Mouse (Mus musculus) stomach, embryonic 15.5 days (tissue): ENCODE results near the gene Olfr10. TPM values are rescaled to one million over a fixed set of nuclear protein-coding genes. Genes with fewer than 3 reads are reported as not detected.
"Not testable (repeated sequence)": the region's sequence is repeated elsewhere in the genome, so short reads cannot be mapped to it uniquely, and the experiment has no call there.

ENCODE experiments used
- ATAC-seq: fragments of 200-750 bp; cut with Nextera tagmentation; 2 replicates; pipeline ENCODE4 v1.8.0; 2017; ENCODE audit warnings: low read depth, moderate number of reproducible peaks, moderate TSS enrichment; ENCODE audit not compliant: insufficient read depth, low FRiP score
- H3K27ac ChIP-seq: fragments of 300-500 bp; sonication (generic); 2 replicates; pipeline ENCODE4 v1.5.1; 2015; ENCODE audit warnings: mild to moderate bottlenecking, inconsistent platforms
- H3K27me3 ChIP-seq: fragments of 300-500 bp; sonication (generic); replicated peaks from 2 replicates; pipeline ENCODE4 v1.6.1; 2015; ENCODE audit warnings: inconsistent platforms
- H3K36me3 ChIP-seq: fragments of 300-500 bp; sonication (generic); 2 replicates; pipeline ENCODE4 v1.6.1; 2015; ENCODE audit warnings: inconsistent platforms
- H3K4me1 ChIP-seq: fragments of 300-500 bp; sonication (generic); 2 replicates; pipeline ENCODE4 v1.6.1; 2015; ENCODE audit warnings: inconsistent platforms
- H3K4me2 ChIP-seq: fragments of 300-500 bp; sonication (generic); 2 replicates; pipeline ENCODE4 v1.6.1; 2015; ENCODE audit warnings: mild to moderate bottlenecking, inconsistent platforms
- H3K4me3 ChIP-seq: fragments of 300-500 bp; sonication (generic); replicated peaks from 2 replicates; pipeline ENCODE4 v1.5.1; 2015; ENCODE audit warnings: inconsistent platforms
- H3K9ac ChIP-seq: fragments of 300-500 bp; sonication (generic); 2 replicates; pipeline ENCODE4 v1.6.1; 2015; ENCODE audit warnings: inconsistent platforms
- H3K9me3 ChIP-seq: fragments of 300-500 bp; sonication (generic); 2 replicates; pipeline ENCODE4 v1.6.1; 2016; ENCODE audit warnings: inconsistent platforms
- WGBS: fragments of 180-500 bp; shearing (Covaris S2); methylation state at CpG from one replicate; pipeline ENCODE4 v1.1.7; 2015; 5-methylcytosine and 5-hydroxymethylcytosine counted together
- polyA plus RNA-seq: library from polyadenylated mRNA; unstranded; fragments of >200 nt; fragmentation: Nextera tagmentation; extraction: Ambion mirVana; gene quantifications from 2 replicates; pipeline ENCODE4 v1.2.1, GENCODE M21; 2015

Gene Olfr10
- polyA plus RNA-seq, 1 experiment from 2014 or later: not detected

DNA sequence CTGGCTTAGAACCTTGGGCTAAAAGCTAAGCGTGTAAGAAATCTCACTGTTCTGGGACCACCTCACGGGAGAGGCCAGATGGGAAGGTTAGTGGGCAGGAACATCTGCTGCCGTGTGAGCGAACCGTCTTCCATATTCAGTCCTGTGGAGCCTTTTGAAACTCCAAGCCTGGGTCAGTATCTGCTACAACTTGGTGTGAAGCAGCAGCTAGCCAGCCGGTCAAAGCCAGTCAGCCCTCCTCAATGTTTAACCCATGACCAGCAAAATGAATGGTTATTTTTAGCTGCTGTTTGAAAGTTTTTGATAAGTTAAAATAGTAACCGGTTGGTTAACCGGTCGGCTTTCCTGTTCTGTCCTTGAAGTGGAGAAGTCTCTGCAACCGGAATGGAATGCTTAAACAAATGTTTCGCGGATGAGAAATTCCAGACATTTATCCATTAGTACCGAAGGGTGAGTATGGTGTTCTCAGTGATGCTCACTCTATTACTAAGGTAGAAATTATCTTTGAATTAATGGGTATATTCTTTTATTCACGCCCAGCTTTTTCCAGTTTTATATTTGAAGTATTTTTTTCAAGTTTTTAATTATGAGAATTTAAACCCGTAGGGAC is 36.5 kb upstream of the Olfr10 start:
- Histone ChIP-seq H3K27me3 (no peaks in the 10 kb centered on the region), H3K9me3 (no peaks in the 10 kb centered on the region), H3K4me2 (no peak overlapping the region), H3K27ac (peak overlapping the region; percentile 52), H3K9ac (no peak overlapping the region), H3K4me3 (no peak overlapping the region), H3K36me3 (peaks cover 1% of the 10 kb centered on the region; the same call in 1 of the 2 replicates), H3K4me1 (no peaks in the 10 kb centered on the region)
- ATAC-seq: no peak
- WGBS: 57% methylated on average over 15 of the region's 15 CpGs

DNA sequence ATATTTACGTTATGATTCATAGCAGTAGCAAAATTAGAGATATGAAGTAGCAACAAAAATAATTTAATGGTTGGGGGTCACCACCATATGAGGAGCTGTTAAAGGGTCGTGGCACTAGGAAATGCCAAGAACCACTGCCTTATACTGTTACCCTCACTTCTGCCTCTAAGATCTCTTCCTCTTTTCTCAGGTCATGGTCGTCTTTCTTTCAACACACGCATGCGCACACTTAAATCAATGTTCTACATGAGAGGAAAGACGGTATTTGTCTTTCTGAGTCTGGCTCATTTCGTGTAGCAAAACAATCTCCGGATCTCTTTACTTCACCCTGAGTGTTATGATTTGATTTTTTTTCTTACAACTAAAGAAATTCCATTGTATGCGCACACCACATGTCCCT is 34.8 kb upstream of the Olfr10 start:
- no peak for ATAC-seq
- WGBS: 91% methylated on average over 9 of the region's 9 CpGs

DNA sequence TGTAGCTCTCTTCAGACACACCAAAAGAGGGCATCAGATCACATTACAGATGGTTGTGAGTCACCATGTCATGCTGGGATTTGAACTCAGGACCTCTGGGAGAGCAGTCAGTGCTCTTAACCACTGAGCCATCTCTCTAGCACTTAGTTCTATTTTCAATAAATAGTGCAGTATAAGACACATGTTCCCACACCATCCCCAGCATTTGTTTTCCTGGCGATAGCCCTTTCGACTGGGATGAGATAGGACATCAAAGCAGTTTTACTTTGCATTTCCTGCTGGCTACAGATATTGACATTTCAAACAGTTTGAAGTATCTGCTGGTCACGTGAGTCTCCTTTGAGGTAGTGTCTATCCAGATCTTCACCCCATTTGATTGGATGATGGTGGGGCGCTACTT is 34.2 kb upstream of the Olfr10 start:
- no peaks in the 10 kb centered on the region for H3K36me3 ChIP-seq
- ATAC-seq: no peak
- no peaks in the 10 kb centered on the region for H3K27me3 ChIP-seq
- no peak overlapping the region for H3K4me3 ChIP-seq
- no peak overlapping the region for H3K27ac ChIP-seq
- WGBS: 92% methylated on average over 4 of the region's 4 CpGs
- H3K9me3 ChIP-seq: no peaks in the 10 kb centered on the region
- no peak overlapping the region for H3K9ac ChIP-seq
- no peaks in the 10 kb centered on the region for H3K4me1 ChIP-seq
- no peak overlapping the region for H3K4me2 ChIP-seq

More for the DNA sequence above, 34.8 kb upstream of the Olfr10 start:
- no peaks in the 10 kb centered on the region for H3K36me3 ChIP-seq
- no peaks in the 10 kb centered on the region for H3K27me3 ChIP-seq
- H3K4me3 ChIP-seq: no peak overlapping the region
- H3K9ac ChIP-seq: no peak overlapping the region
- H3K9me3 ChIP-seq: no peaks in the 10 kb centered on the region
- no peak overlapping the region for H3K27ac ChIP-seq
- no peaks in the 10 kb centered on the region for H3K4me1 ChIP-seq
- no peak overlapping the region for H3K4me2 ChIP-seq

DNA sequence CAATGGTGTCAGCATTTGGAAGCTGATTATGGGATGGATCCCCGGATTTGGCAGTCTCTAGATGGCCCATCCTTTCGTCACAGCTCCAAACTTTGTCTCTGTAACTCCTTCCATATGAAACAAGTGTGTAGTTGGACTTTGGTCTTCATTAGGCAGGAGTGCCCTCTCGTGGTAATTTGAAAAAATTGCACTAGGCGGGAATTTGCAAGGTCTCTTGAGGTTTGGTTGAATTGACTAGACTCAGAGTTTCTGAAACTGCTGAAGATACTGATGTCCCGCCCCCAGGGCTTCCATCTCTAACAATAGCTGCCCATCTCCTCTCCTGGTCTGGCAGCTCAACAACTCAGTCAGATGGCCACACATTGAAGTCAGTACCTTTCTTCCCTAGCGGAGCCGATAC is 33.2 kb upstream of the Olfr10 start:
- H3K9me3 ChIP-seq: no peaks in the 10 kb centered on the region
- 30% methylated on average over 7 of the region's 7 CpGs for WGBS

DNA sequence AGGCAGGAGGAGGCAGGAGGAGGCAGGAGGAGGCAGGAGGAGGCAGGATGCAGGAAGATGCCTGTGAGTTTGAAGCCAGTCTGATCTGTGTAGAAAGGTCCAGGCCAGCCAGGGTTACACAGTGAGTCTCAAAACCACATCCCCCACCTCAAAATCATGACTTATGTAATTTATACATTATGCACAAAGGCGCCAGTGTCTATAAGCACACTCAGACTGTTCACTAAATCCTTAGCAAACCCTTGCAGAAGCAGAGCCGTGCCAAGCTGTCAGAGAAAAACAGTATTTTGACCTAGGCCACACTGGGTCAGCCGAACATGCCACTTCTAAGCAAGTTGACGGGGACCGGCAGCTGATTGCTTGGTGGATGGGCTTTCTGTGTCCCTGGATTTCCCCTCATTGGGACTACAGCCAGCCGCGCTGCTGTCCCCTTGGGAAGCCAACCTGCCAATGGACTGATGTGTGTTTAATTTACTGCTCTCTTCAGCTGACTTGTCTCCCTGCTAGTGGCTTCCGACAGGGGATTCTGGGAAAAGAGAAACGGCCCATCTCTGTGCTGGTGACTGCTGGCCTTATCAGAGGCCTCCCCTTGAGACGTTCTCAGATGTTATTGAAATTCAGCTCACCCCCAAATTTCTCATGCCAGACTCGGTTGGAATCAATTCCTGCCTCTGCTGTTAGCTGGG is 30.6 kb upstream of the Olfr10 start:
- no peak overlapping the region for H3K4me2 ChIP-seq
- H3K27ac ChIP-seq: no peak overlapping the region
- no peaks in the 10 kb centered on the region for H3K9me3 ChIP-seq
- ATAC-seq: no peak
- H3K9ac ChIP-seq: no peak overlapping the region
- H3K4me1 ChIP-seq: no peaks in the 10 kb centered on the region
- no peak overlapping the region for H3K4me3 ChIP-seq
- H3K27me3 ChIP-seq: no peaks in the 10 kb centered on the region
- 62% methylated on average over 11 of the region's 11 CpGs for WGBS
- no peaks in the 10 kb centered on the region for H3K36me3 ChIP-seq

More for the DNA sequence above, 33.2 kb upstream of the Olfr10 start:
- H3K9ac ChIP-seq: no peak overlapping the region
- H3K27ac ChIP-seq: no peak overlapping the region
- no peak; the same call in 1 of the 2 replicates for ATAC-seq
- H3K4me2 ChIP-seq: no peak overlapping the region
- H3K36me3 ChIP-seq: no peaks in the 10 kb centered on the region
- H3K4me1 ChIP-seq: no peaks in the 10 kb centered on the region
- no peak overlapping the region for H3K4me3 ChIP-seq
- H3K27me3 ChIP-seq: no peaks in the 10 kb centered on the region

DNA sequence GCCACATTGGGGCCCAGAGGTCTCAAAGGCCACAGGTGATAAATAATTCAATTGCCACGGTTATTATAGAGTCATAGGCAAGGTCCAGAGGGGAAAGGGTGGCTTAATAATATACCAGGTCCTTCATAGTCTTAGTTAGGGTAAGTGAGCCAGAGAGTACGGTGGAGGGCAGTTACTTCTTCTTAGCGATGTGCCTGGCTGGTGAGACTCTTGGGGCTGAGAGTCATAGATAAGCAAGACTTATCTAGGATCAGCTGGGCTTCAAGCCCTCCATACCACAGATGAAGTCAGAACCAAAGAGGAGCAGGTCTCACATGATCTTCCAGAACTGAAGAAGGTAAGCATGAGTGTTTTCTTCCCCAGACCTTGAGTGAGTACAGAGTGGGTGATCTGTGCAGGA is 26.3 kb upstream of the Olfr10 start, which contains the start of gene Olfr1393:
Gene Olfr1393 (plus strand): TSS at position 83 of the 400 bp plus-strand sequence.
- no peak within 1 kb of the TSS for H3K27ac ChIP-seq
- H3K9me3 ChIP-seq: no peaks in the 10 kb centered on the region
- no peaks in the 10 kb centered on the region for H3K27me3 ChIP-seq
- no peaks in the 10 kb centered on the region for H3K4me1 ChIP-seq
- no peak for ATAC-seq
- no peak within 1 kb of the TSS for H3K9ac ChIP-seq
- H3K4me3 ChIP-seq: no peak within 1 kb of the TSS
- H3K36me3 ChIP-seq: no peaks in the 10 kb centered on the region
- H3K4me2 ChIP-seq: no peak within 1 kb of the TSS
- 82% methylated on average over 3 of the region's 3 CpGs for WGBS

DNA sequence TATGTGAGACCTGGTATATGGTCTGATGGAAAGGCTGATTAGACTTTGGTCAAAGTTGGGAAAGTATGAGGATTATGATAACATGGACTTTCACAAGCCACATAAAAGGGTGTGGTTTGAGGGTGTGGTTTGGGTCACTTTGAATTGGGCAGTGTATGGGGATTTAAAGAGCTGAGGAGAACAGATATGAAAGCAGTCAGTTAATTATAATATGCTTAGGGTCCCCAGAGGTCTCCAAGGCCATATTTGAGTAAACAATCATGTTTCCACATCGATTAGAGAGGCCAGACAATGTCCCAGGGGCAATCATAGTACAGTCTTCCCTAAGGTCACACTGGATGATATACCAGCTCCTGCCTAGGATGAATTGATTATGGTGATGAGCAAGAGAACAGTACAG is 19.6 kb upstream of the Olfr10 start, which contains the start of gene Olfr1392:
Gene Olfr1392 (plus strand): TSS at position 301 of the 400 bp plus-strand sequence.
- not testable (repeated sequence) for H3K4me2 ChIP-seq, H3K36me3 ChIP-seq, ATAC-seq, H3K9ac ChIP-seq, H3K9me3 ChIP-seq, H3K27ac ChIP-seq, H3K4me3 ChIP-seq, H3K27me3 ChIP-seq, H3K4me1 ChIP-seq
- 36% methylated on average over 1 of the region's 1 CpGs for WGBS

DNA sequence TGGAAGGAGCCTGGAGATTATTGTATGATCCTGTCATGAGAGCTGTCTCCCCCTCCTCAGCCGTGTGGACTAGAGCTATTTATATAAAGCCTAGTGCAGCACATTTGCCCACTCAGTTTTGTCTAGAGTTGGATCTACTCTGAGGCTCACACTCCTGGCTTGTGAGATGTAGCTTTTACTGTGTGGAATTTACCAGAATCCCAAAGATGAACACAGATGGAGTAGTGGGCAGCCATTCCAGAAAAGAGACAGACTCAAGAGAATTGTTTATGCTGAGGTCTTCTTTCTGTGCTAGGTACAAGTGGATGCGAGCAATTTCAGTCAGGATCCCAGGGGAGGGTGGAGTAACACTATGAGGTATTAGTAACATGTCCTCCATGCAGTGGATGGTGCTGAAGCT is 17.3 kb upstream of the Olfr10 start:
- Histone ChIP-seq H3K9me3 (no peaks in the 10 kb centered on the region), H3K27ac (no peak overlapping the region), H3K36me3 (no peaks in the 10 kb centered on the region), H3K27me3 (no peaks in the 10 kb centered on the region), H3K4me3 (no peak overlapping the region), H3K9ac (no peak overlapping the region), H3K4me1 (no peaks in the 10 kb centered on the region), H3K4me2 (no peak overlapping the region)
- WGBS: 51% methylated on average over 2 of the region's 2 CpGs
- ATAC-seq: no peak

DNA sequence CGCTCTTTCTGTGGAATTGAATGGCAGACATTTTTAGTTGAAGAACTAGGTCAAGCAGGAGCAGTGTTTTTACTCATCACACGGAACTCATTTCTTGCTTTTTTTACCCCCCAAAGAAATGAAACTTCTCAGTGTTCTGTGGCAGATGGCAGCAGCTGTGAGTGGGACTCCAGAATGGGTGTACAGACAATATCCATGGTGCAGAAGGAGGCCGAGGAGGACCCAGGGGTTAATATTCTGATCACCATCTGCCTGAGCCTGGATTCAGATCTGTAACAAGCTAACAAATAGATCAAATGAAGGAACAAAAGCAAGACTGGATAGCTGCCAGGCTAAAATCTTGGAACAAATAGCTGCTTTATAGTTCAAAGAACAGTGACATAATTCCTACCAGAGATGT is 11.8 kb upstream of the Olfr10 start:
- no peaks in the 10 kb centered on the region for H3K9me3 ChIP-seq
- no peaks in the 10 kb centered on the region for H3K4me1 ChIP-seq
- H3K9ac ChIP-seq: no peak overlapping the region
- no peak overlapping the region for H3K4me2 ChIP-seq
- H3K4me3 ChIP-seq: no peak overlapping the region
- H3K36me3 ChIP-seq: no peaks in the 10 kb centered on the region
- no peak overlapping the region for H3K27ac ChIP-seq
- ATAC-seq: no peak
- no peaks in the 10 kb centered on the region for H3K27me3 ChIP-seq
- WGBS: 66% methylated on average over 3 of the region's 3 CpGs

DNA sequence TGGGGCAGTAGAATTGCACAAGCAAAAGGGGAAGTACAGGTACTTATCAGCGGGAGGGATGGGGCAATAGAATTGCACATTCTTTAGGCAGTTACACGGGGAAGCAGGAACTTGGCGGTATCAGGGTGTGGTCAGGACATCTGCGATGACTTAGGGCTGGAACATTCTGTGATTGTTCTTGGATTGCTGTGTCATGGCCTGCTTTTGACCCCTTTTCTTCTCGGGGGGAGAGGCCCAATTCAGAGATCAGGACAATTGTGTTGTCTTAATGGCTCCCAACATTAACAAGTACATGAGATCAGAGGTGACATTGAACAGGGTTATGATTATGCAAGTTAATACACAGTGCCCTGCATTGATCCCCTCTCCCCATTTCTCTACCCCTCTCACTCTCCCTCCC is 4.0 kb downstream of the Olfr10 start:
- H3K4me1 ChIP-seq, H3K9ac ChIP-seq, H3K4me3 ChIP-seq, ATAC-seq, H3K27me3 ChIP-seq, H3K4me2 ChIP-seq, H3K27ac ChIP-seq, H3K9me3 ChIP-seq, H3K36me3 ChIP-seq: not testable (repeated sequence)
- 74% methylated on average over 5 of the region's 5 CpGs for WGBS

DNA sequence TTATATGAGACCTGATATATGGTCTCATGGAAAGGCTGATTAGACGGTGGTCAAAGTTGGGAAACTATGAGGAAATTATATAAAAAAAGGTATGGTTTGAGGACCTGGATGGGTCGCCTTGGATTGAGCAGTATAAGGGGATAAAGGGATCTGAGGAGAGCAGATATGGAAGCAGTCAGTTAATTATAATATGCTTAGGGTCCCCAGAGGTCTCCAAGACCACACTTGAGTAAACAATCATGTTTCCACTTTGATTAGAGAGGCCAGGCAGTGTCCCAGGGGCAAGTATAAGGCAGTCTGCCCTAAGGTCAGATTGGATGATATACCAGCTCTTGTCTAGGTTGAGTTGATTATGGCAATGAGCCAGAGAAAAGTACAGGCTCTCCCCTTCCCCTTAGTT is 17.9 kb downstream of the Olfr10 start, which contains the start of gene Olfr1391:
Gene Olfr1391 (plus strand): TSS at position 301 of the 400 bp plus-strand sequence.
- H3K9ac ChIP-seq: no peak within 1 kb of the TSS
- H3K4me1 ChIP-seq: no peaks in the 10 kb centered on the region
- H3K27me3 ChIP-seq: no peaks in the 10 kb centered on the region
- ATAC-seq: no peak
- WGBS: 75% methylated on average over 2 of the region's 2 CpGs
- H3K27ac ChIP-seq: no peak within 1 kb of the TSS
- no peak within 1 kb of the TSS for H3K4me3 ChIP-seq
- H3K36me3 ChIP-seq: no peaks in the 10 kb centered on the region
- no peak within 1 kb of the TSS for H3K4me2 ChIP-seq
- no peaks in the 10 kb centered on the region for H3K9me3 ChIP-seq

DNA sequence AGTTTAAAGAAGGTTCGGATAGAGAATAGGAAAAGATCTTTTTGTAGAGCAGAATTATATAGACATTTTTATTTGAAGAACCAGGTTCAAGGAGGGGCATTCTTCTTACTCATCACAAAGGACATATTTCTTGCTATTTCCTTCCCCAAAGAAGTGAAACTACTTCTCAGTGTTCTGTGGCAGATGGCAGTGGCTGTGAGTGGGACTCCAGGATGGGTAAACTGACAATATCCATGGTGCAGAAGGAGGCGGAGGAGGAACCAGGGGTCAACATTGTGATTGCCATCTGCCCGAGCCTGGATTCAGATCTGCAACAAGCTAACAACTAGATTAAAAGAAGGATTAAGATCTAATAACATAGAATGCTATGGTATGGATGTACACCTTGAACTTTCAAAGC is 22.2 kb downstream of the Olfr10 start:
- H3K36me3 ChIP-seq: no peaks in the 10 kb centered on the region
- WGBS: 79% methylated on average over 3 of the region's 3 CpGs
- H3K9ac ChIP-seq: no peak overlapping the region
- no peaks in the 10 kb centered on the region for H3K4me1 ChIP-seq
- H3K4me2 ChIP-seq: no peak overlapping the region
- ATAC-seq: no peak
- no peaks in the 10 kb centered on the region for H3K27me3 ChIP-seq
- no peaks in the 10 kb centered on the region for H3K9me3 ChIP-seq
- H3K27ac ChIP-seq: no peak overlapping the region
- H3K4me3 ChIP-seq: no peak overlapping the region
